Mouse (Mus musculus) embryonic facial prominence, embryonic 15.5 days (tissue): Measurements from ENCODE around the gene Pank4. TPM values are rescaled to one million over a fixed set of nuclear protein-coding genes. Genes with fewer than 3 reads are reported as not detected.
A peak's percentile ranks its signal among the peaks of the same experiment; 100 is the strongest.

Experiments used
- ATAC-seq: fragments of 200-750 bp; cut with Nextera tagmentation; 2 replicates; pipeline ENCODE4 v1.8.0; 2017; ENCODE audit warnings: low read depth, moderate TSS enrichment; ENCODE audit not compliant: insufficient number of reproducible peaks, low FRiP score, low TSS enrichment
- H3K27ac ChIP-seq: fragments of 300-500 bp; sonication (generic); replicated peaks from 2 replicates; pipeline ENCODE4 v1.5.1; 2015; ENCODE audit warnings: mild to moderate bottlenecking, inconsistent platforms
- H3K27me3 ChIP-seq: fragments of 300-500 bp; sonication (generic); 2 replicates; pipeline ENCODE4 v1.6.1; 2015; ENCODE audit warnings: inconsistent platforms
- H3K36me3 ChIP-seq: fragments of 300-500 bp; sonication (generic); 2 replicates; pipeline ENCODE4 v1.6.1; 2015; ENCODE audit warnings: mild to moderate bottlenecking, inconsistent platforms
- H3K4me1 ChIP-seq: fragments of 300-500 bp; sonication (generic); 2 replicates; pipeline ENCODE4 v1.6.1; 2015; ENCODE audit warnings: inconsistent platforms
- H3K4me2 ChIP-seq: fragments of 300-500 bp; sonication (generic); replicated peaks from 2 replicates; pipeline ENCODE4 v1.6.1; 2015; ENCODE audit warnings: mild to moderate bottlenecking, inconsistent platforms
- H3K4me3 ChIP-seq: fragments of 300-500 bp; sonication (generic); replicated peaks from 2 replicates; pipeline ENCODE4 v1.5.1; 2015; ENCODE audit warnings: mild to moderate bottlenecking, inconsistent platforms
- H3K9ac ChIP-seq: fragments of 300-500 bp; sonication (generic); 2 replicates; pipeline ENCODE4 v1.6.1; 2015; ENCODE audit warnings: inconsistent platforms
- H3K9me3 ChIP-seq: fragments of 300-500 bp; sonication (generic); replicated peaks from 2 replicates; pipeline ENCODE4 v1.6.1; 2016; ENCODE audit warnings: inconsistent platforms
- WGBS: fragments of 180-500 bp; shearing (Covaris S2); methylation state at CpG from one replicate; pipeline ENCODE4 v1.1.7; 2015; 5-methylcytosine and 5-hydroxymethylcytosine counted together
- polyA plus RNA-seq: library from polyadenylated mRNA; unstranded; fragments of >200 nt; fragmentation: Nextera tagmentation; extraction: Ambion mirVana; gene quantifications from 2 replicates; pipeline ENCODE4 v1.2.1, GENCODE M21; 2015

The Pank4 gene
- polyA plus RNA-seq, 1 experiment from 2014 or later, result 43.6 TPM

- Histone ChIP-seq H3K27me3 (peaks cover 11% of the 10 kb centered on the region; the same call in 1 of the 2 replicates), H3K9ac (no peak overlapping the region), H3K4me3 (no peak overlapping the region), H3K9me3 (no peaks in the 10 kb centered on the region), H3K4me2 (no peak overlapping the region), H3K36me3 (peaks cover 51% of the 10 kb centered on the region), H3K4me1 (peaks cover 13% of the 10 kb centered on the region), H3K27ac (no peak overlapping the region)
- WGBS, result 81% methylated on average over 6 of the region's 6 CpGs
- no peak for ATAC-seq
Observed at GRCm38 (mm10) chr4:154981076-154981475, 17.2 kb downstream of the Pank4 start.

GRCm38 (mm10) chr4:154981530-154981929 is 17.6 kb downstream of the Pank4 start:
- 36% methylated on average over 7 of the region's 7 CpGs for WGBS
- peaks cover 11% of the 10 kb centered on the region; the same call in 1 of the 2 replicates for H3K27me3 ChIP-seq
- ATAC-seq, result no peak
- no peak overlapping the region for H3K27ac ChIP-seq
- H3K9ac ChIP-seq, result no peak overlapping the region
- peaks cover 46% of the 10 kb centered on the region for H3K36me3 ChIP-seq
- no peak overlapping the region for H3K4me2 ChIP-seq
- no peaks in the 10 kb centered on the region for H3K9me3 ChIP-seq
- H3K4me1 ChIP-seq, result peaks cover 16% of the 10 kb centered on the region
- no peak overlapping the region for H3K4me3 ChIP-seq

GRCm38 (mm10) chr4:154982247-154983120 is 18.6 kb downstream of the Pank4 start:
- H3K4me3 ChIP-seq, result no peak overlapping the region
- no peak for ATAC-seq

GRCm38 (mm10) chr4:154983767-154984166 is 19.8 kb downstream of the Pank4 start:
- 22% methylated on average over 24 of the region's 24 CpGs for WGBS
- peaks cover 11% of the 10 kb centered on the region; the same call in 1 of the 2 replicates for H3K27me3 ChIP-seq
- no peaks in the 10 kb centered on the region for H3K9me3 ChIP-seq
- no peak overlapping the region for H3K4me2 ChIP-seq
- H3K4me1 ChIP-seq, result peaks cover 16% of the 10 kb centered on the region
- H3K27ac ChIP-seq, result no peak overlapping the region
- peaks cover 24% of the 10 kb centered on the region for H3K36me3 ChIP-seq
- H3K4me3 ChIP-seq, result no peak overlapping the region
- no peak for ATAC-seq
- no peak overlapping the region for H3K9ac ChIP-seq

More at GRCm38 (mm10) chr4:154982247-154983120, 18.6 kb downstream of the Pank4 start:
- no peak overlapping the region for H3K4me2 ChIP-seq
- H3K36me3 ChIP-seq, result peaks cover 37% of the 10 kb centered on the region
- H3K4me1 ChIP-seq, result peaks cover 16% of the 10 kb centered on the region
- H3K27ac ChIP-seq, result no peak overlapping the region
- WGBS, result 73% methylated on average over 19 of the region's 19 CpGs
- H3K9ac ChIP-seq, result no peak overlapping the region
- no peaks in the 10 kb centered on the region for H3K9me3 ChIP-seq
- H3K27me3 ChIP-seq, result peaks cover 11% of the 10 kb centered on the region; the same call in 1 of the 2 replicates

- Histone ChIP-seq H3K4me3 (no peak overlapping the region), H3K27me3 (peaks cover 11% of the 10 kb centered on the region; the same call in 1 of the 2 replicates), H3K9me3 (no peaks in the 10 kb centered on the region), H3K4me1 (peaks cover 16% of the 10 kb centered on the region), H3K4me2 (no peak overlapping the region), H3K36me3 (peaks cover 9% of the 10 kb centered on the region), H3K9ac (no peak overlapping the region), H3K27ac (no peak overlapping the region)
- no peak for ATAC-seq
- WGBS, result 79% methylated on average over 5 of the region's 5 CpGs
Observed at GRCm38 (mm10) chr4:154985151-154985777, 21.3 kb downstream of the Pank4 start.

GRCm38 (mm10) chr4:154986096-154986495 is 22.2 kb downstream of the Pank4 start:
- ATAC-seq, result no peak
- WGBS, result 18% methylated on average over 17 of the region's 17 CpGs
- Histone ChIP-seq H3K4me2 (peak overlapping the region; percentile 27; the same call in 1 of the 2 replicates), H3K4me3 (peak overlapping the region; percentile 17; the same call in 1 of the 2 replicates), H3K4me1 (peaks cover 16% of the 10 kb centered on the region), H3K9ac (no peak overlapping the region), H3K9me3 (no peaks in the 10 kb centered on the region), H3K27ac (no peak overlapping the region), H3K27me3 (peaks cover 11% of the 10 kb centered on the region; the same call in 1 of the 2 replicates), H3K36me3 (peaks cover under 1% of the 10 kb centered on the region; the same call in 1 of the 2 replicates)

GRCm38 (mm10) chr4:154986750-154987149 is 22.8 kb downstream of the Pank4 start:
- Histone ChIP-seq H3K27ac (no peak overlapping the region), H3K4me2 (no peak overlapping the region), H3K27me3 (peaks cover 11% of the 10 kb centered on the region; the same call in 1 of the 2 replicates), H3K9ac (no peak overlapping the region), H3K9me3 (no peaks in the 10 kb centered on the region), H3K36me3 (no peaks in the 10 kb centered on the region), H3K4me1 (peaks cover 16% of the 10 kb centered on the region), H3K4me3 (no peak overlapping the region)
- 74% methylated on average over 15 of the region's 15 CpGs for WGBS
- ATAC-seq, result no peak

GRCm38 (mm10) chr4:154994876-154995275 is 31.0 kb downstream of the Pank4 start:
- no peak overlapping the region for H3K9ac ChIP-seq
- H3K4me1 ChIP-seq, result peaks cover 8% of the 10 kb centered on the region; the same call in 1 of the 2 replicates
- no peak overlapping the region for H3K4me3 ChIP-seq
- no peak overlapping the region for H3K4me2 ChIP-seq
- H3K9me3 ChIP-seq, result no peaks in the 10 kb centered on the region
- no peaks in the 10 kb centered on the region for H3K36me3 ChIP-seq
- ATAC-seq, result no peak
- H3K27ac ChIP-seq, result no peak overlapping the region
- H3K27me3 ChIP-seq, result no peaks in the 10 kb centered on the region
- WGBS, result 61% methylated on average over 4 of the region's 4 CpGs

- H3K36me3 ChIP-seq, result no peaks in the 10 kb centered on the region
- H3K9ac ChIP-seq, result no peak overlapping the region
- H3K4me3 ChIP-seq, result no peak overlapping the region
- H3K27ac ChIP-seq, result no peak overlapping the region
- H3K27me3 ChIP-seq, result no peaks in the 10 kb centered on the region
- H3K4me1 ChIP-seq, result peaks cover 8% of the 10 kb centered on the region; the same call in 1 of the 2 replicates
- 35% methylated on average over 8 of the region's 8 CpGs for WGBS
- H3K4me2 ChIP-seq, result no peak overlapping the region
- no peaks in the 10 kb centered on the region for H3K9me3 ChIP-seq
- ATAC-seq, result no peak
Observed at GRCm38 (mm10) chr4:154996572-154997154, 32.7 kb downstream of the Pank4 start.

- Histone ChIP-seq H3K4me2 (no peak overlapping the region), H3K4me1 (no peaks in the 10 kb centered on the region), H3K27me3 (no peaks in the 10 kb centered on the region), H3K9ac (no peak overlapping the region), H3K9me3 (no peaks in the 10 kb centered on the region), H3K4me3 (no peak overlapping the region), H3K36me3 (no peaks in the 10 kb centered on the region), H3K27ac (no peak overlapping the region)
- 66% methylated on average over 5 of the region's 5 CpGs for WGBS
- no peak for ATAC-seq
Observed at GRCm38 (mm10) chr4:154999379-154999778, 35.5 kb downstream of the Pank4 start.

GRCm38 (mm10) chr4:155005278-155005677 is 41.4 kb downstream of the Pank4 start:
- ATAC-seq, result no peak
- 82% methylated on average over 3 of the region's 3 CpGs for WGBS

More at GRCm38 (mm10) chr4:155005278-155005677, 41.4 kb downstream of the Pank4 start:
- Histone ChIP-seq H3K9me3 (no peaks in the 10 kb centered on the region), H3K27ac (no peak overlapping the region), H3K9ac (no peak overlapping the region), H3K36me3 (no peaks in the 10 kb centered on the region), H3K4me2 (no peak overlapping the region), H3K4me1 (no peaks in the 10 kb centered on the region), H3K27me3 (no peaks in the 10 kb centered on the region), H3K4me3 (no peak overlapping the region)
